Mouse (Mus musculus) left cerebral cortex, postnatal 14 days (tissue): ENCODE data around the gene Zfp710. TPM values are rescaled to one million over a fixed set of nuclear protein-coding genes. Genes with fewer than 3 reads are reported as not detected.
"Not testable (repeated sequence)": the region's sequence is repeated elsewhere in the genome, so short reads cannot be mapped to it uniquely, and the experiment has no call there.

Experiments
- DNase-seq, 2 experiments: peaks; one replicate each; pipeline ENCODE4 v3.0.0; 2021 to 2022; ENCODE audit warnings: low spot score in 2 of 2, mixed read lengths in 1 of 2
- intact Hi-C: fragments of 180-260 bp; cut with DNase I; formaldehyde crosslinking; loops from one replicate; pipeline ENCODE4 v1.15.1; 2025
- total RNA-seq, 2 experiments: library from RNA; stranded (reverse); gene quantifications; 2 replicates each; pipeline ENCODE4 v1.2.3; 2021

The Zfp710 gene
- total RNA-seq, 2 experiments from 2014 or later, result 15.7 to 16.0 TPM

DNA sequence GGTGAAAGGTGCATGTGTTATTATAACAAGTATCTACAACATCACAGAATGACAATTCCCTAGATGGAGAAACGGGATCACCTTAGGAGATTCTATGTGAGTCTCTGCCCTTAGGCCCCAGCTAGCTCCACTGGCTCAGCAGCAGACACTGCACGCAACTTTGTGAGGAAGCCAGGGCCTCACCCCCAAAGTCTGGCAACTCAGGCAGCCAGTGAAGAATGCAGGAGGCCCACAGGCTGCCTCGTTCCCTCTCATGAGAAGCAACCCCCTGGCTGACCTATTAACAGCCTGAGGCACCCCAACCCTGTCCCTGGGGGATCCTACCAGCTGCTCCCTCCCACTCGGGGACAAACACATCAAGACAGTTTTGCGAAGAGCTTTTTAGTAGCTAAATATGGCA, 69.9 kb downstream of the Zfp710 start:
- intact Hi-C loops, result no loop called here
- no peak for DNase-seq

DNA sequence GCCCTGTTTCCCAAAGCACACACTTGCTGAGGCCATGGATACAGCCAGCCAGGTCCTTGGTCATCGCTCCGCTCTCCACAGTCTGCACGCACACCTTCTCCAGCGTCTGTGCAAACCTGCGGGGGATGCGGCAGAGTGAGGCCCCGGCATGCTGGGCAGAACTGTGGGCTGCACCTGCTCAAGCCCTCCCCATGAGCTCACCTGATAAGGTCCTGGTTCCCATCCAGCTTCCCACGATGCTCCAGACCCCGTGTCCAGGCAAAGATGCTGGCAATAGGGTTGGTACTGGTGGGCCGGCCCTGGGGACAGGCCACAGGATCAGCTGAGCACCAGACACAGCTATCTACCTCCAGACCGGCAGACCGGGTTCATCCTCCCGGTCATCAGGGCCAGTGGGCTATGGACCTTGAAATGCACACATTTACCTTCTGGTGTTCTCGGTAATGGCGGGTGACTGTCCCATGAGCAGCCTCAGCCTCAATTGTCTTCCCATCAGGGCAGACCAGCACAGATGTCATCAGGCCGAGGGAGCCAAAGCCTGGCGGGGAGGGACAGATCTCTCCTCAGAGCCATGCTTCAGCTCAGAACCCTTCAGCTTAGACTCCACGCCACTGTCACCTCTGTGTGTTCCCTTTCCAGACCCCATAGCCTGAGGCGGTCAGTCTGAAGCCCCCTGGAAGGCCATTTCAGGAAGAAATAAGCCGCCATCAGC, 71.1 kb downstream of the Zfp710 start:
- intact Hi-C loops, result no loop called here
- no peak for DNase-seq

DNA sequence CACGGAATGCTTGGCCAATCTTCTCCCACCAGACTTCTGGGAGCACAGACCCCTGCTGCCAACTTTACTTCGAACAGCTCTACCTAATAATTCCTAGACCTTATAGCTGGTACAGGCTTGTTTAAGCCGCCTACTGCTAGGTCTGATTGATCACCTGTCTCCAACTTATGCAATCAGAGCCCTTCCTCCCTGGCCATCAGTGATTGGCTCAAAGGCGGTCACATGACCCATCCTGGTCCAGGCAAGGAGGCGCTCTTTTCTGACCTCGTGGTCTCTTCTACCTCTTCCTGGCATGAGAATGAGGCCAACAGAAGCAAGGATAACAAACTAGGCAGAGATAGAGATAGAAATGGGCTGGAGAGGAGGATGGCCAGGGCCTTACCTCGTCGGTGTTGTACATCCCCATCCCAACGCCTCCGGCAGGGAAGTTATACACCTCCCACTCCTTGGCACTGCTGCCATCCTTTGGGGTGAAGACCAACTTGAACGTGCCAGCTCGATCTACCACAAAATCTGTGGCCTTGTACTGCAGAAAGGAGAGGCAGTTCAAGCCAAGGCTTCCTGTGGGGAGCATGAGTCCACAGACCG, 73.9 kb downstream of the Zfp710 start:
- intact Hi-C loops, result no loop called here
- no peak for DNase-seq

DNA sequence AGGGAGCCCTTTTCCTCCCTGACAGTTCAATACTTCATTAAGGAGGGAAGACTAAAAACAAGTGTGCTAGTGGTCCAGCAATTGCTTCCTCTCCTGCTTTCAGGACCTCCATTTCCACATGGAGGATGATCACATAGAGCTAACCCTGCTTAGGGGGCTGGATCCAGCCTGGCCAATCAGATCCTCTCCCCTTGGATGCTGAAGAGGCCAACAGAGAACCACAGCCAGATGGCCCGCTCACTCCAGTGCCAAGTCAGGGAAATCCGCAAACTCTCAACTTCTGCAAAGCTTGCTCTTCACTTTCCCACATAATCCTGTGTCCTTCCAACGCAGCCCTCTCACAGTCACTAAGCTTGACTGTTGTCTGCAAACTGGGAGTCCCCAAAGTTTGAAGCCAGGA, 78.7 kb downstream of the Zfp710 start:
- intact Hi-C loops, result no loop called here
- no peak for DNase-seq

DNA sequence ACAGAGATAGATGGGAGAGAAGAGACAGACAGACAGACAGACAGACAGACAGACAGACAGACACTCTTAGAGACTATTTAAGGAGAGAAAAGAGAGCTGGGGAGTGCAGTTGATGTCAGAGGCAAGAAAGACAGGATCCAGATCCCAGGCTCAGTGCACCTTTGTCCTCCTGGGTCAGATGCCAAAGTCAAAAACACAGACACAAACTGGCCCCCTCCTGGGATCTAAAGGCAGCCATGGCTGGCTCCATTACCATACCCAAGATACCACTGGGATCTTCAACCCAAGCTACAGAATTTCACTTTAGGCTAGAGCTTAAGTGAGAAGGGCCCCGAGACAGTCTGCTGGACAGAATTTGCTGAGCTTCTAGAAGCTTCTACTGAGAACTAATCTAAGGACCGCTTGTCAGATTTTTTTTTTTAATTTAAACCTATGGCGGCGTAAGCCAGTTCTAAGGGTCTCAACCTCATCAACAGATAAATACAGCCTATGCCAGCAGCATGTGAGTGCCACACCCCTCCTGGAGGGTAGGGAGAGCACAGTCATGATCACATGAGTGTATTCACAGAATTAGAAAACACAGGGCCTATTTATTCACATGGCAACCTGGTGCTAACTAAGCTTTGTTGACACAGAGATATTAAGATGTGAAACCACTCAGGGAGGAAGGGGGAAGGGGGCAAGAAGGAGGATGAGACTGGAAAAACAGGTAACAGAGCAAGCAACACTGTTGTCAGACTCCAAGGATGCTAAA, 81.2 kb downstream of the Zfp710 start:
- intact Hi-C loops, result no loop called here
- no peak for DNase-seq

DNA sequence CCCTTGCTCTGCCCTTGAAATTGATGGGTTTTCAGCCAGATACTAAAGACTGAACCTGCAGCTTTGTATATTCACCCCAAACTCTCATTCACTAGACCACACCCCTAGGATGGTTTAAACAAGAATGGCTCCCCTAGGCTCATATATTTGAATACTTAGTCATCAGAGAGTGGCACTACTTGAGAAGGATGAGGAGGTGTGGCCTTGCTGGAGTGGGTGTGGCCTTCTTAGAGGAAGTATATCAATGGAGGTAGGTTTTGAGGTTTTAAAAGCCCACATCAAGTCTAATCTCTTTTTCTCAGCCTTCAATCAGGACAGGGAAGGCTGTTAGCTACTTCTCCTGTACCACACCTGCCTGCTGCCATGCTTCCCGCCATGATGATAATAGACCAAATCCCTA, 81.8 kb downstream of the Zfp710 start:
- intact Hi-C loops, result no loop called here
- no peak for DNase-seq

DNA sequence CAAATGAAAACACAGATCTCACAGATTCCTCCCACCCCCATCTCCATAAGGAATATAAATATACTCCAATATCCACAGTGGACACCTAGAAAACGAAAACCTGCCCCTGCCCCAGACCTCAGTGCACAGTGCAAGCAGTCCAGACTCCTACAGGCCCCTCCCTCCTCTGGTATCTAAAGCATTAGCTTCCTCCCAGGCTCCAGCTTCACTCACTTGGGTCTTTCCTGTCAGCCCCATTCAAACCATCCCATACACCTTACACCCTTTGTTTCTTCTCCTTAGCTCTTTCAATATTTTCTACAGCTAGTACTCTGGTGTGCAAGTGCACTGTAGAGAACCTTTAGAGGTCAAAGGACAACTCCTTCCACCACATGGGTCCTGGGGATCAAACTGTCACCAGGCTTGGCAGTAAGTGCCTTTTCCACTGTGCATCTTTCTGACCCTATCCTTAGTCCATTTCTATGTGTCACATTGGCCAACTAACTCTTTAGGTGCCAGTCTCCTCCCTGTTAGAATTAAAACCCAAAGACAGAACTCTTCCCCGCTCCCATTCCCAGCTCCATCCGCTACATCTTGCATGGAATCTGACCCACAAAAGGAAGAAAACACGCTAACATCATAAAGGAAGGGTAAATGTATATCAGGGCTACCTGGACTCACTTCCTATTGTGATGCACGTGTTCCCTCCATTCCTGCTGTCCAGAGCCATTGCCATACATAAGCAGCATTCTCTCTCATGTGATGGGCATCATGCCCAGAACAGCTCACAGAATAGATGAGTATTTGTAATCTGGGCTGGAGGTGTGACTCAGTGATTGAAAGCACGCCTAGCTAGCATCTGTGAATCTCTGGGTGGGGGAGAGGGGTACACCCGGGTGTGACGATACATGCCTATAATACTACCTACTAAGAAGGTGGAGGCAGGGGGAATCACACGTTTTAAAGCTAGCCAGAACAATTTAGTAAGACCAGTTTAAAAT, 86.7 kb downstream of the Zfp710 start:
- intact Hi-C loops, result no loop called here
- peak; percentile 58 to 85 for DNase-seq

DNA sequence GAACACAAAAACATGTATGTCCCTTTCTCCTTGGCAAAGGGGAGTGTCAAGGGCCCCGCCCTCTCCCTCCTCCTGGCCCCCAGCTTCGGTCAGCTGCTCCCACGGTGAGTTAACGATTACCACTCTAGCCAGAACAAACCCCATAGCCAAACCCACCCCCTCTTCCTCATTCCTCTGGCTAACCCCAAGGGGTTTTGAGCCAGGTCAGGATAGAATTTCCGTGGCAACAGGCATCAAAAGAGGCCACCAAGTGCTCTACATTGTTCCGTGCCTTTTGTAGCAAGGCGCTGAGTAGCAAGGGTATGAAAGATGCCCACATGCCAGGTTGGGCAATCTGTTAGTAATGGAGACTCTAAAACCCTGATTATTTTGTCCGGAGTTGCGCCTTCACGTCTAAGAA, 89.4 kb downstream of the Zfp710 start:
- intact Hi-C loops, result no loop called here

DNA sequence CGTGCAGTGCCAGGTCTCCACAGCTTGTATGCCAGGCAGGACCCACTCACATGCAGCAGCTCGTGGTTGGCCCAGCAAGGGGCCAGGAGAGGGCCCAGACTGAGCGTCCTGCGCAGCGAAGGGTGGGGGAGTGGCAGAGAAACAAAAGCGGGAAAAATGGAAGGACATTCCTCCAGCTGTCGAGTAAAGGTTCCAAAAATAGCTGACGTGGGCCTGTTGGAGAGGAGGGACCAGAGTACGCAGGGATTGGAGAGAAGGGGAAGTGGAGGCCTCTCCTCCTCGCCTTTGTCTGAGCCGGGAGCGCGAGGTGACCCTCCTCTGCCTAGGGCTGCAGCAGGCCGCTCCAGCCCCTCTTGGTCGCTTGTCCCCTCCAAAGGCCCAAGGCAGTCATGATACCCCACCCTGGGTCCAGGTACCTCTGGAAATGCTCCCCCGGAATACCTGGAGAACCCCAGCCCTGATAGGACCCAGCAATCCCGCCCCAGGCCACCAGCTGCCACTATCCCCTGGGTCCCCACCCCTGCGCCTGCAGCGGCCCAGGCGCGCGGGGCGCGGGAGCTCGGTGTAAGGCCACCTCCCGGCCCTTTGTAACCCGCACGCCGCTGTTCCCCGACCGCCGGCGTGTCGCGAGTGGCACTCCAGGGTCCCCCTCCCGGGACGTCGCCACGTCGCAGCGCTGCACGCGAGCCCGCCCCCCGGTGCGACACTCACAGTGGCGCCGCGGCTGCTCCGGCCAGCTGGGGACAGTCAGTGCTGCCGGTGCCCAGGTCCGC, 90.0 kb downstream of the Zfp710 start:
- intact Hi-C loops, result no loop called here

More for the DNA sequence above, 89.4 kb downstream of the Zfp710 start:
- DNase-seq, result no peak

DNA sequence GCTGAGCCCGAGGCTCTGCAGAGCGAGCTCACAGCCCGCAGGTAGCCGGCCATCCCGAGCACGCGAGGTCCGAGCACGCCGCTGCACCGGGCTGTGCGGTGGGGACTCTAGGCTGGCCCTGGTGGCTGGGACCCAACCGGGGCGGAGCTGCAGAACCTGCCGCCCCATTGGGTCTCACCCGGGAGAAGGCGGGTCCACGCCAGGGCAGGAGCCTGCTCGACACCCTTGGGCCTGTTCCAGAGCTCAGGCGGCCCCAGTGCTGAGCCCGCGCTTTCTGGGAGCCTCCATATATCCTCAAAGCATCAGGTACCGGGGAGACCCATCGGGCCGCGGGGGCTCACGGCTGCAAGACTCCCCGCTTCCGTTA, 90.6 kb downstream of the Zfp710 start, which contains the start of gene Idh2:
TSS of gene Idh2 (minus strand) at position 169 of the 367 bp plus-strand sequence.
- DNase-seq, result peak; percentile 86 to 88
- intact Hi-C loops, result no loop called here

More for the DNA sequence above, 90.0 kb downstream of the Zfp710 start:
- peak; percentile 48 to 77 for DNase-seq

DNA sequence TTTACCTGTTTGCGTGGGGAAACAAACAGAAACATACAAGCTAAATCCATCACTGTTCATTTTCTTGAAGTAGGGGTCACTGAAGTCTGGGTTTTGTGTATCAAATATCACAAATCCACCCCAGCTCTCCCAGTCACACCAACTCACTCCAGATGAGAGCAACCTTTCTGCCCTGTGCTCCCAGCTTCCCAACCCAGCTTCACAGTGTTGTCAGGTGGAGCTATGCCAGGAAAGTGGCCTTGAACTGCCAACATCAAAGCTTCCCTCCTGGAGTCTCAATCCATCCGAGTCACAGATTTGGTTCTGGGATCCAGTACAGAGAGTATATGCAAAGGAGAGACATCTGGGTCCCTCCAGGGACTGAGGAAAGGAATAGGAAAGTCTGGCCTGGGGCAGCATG, 91.5 kb downstream of the Zfp710 start:
- intact Hi-C loops, result no loop called here
- DNase-seq, result no peak

DNA sequence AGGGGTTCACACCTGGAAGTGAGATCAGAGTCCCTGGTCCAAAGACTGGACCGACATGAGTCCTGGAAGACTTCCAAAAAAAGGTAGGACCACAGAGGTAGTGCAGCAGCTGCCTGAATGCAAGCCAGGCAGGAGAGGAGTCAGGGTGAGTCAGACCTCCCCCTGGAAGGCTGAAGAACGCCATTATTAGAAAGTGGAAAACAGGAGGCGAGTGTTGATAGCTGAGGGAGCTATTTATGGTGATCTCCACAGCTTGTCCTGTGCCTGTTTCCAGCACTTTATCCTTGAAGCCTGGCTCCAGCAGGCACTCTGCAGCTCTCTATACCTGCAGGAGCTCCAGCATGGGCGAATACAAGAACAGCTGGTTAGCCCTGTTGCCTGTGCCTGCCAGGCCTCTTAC, 94.6 kb downstream of the Zfp710 start:
- intact Hi-C loops, result no loop called here
- DNase-seq, result no peak

DNA sequence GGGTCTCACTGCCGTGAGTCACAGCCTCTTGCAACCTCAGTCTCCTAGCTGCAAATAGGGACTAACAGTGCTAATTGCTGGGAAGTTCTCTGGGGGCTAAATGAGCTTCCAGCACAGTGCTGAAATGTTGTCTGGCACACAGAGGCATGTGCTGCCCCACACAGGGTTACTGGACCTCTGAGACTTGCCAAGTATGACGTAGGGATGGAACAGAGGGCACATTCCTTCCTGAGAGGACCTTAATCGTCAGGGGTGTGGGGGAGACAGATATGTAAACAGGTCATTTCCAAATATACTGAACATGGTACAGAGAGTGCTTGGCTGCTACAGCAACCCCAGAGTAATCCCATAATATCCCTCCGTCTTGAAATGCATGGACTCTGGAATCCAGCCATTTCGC, 96.5 kb downstream of the Zfp710 start:
- intact Hi-C loops, result no loop called here
- no peak for DNase-seq

DNA sequence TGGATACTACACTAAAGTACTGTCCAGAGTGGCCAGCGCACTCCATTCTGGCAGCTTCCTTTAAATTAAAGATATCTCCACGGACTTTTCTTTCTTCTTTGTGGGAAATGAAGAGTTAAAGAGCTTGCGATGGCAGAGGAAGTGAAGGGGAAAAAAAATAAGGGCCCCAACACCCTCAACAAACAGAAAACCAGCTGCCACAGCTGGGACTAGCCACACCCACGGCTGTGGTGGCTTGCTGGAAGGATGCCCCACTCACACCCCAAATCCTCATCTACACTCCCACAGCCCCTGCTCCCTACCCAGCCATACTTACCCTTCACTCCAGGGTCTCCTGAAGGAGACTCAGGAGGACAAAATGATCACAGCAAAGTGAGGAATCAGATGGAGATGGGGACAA, 98.5 kb downstream of the Zfp710 start:
- intact Hi-C loops, result no loop called here
- DNase-seq, result no peak

DNA sequence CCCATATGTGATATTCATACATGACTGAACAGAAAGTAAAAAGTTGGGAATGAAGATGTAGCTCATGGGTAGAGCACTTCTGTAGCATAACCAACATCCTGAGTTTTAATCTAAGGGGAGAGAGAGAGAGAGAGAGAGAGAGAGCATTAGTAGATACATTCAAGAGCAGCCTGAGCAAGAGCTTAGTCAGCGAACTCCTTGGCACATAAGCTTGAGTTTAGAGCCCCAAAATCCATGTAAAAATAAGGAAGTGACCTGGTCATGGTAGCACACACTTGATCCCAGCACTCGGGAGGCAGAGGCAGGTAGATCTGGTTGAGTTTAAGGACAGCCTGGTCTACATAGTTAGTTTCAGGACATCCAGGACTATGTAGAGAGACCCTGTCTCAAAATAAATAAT, 99.1 kb downstream of the Zfp710 start:
- intact Hi-C loops, result no loop called here
- DNase-seq, result no peak

DNA sequence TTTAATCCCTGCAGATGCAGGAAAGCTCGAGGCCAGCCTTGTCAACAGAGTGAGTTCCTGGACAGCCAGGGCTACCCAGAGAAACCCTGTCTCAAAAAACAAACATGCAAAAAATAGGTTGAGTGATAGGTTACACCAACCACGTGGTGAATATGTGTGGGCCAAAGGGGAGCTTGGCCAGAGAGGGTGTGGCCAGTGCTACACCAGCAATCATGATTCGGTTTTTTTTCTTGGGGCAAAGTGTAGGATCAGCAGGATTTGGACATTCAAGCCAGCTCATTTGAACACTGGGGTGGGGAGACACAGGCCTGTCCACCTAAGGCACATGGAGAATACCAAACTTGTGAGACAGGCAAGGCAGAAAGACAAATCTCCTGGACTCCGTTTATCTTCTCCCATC, 104.7 kb downstream of the Zfp710 start:
- intact Hi-C loops, result no loop called here
- no peak for DNase-seq

DNA sequence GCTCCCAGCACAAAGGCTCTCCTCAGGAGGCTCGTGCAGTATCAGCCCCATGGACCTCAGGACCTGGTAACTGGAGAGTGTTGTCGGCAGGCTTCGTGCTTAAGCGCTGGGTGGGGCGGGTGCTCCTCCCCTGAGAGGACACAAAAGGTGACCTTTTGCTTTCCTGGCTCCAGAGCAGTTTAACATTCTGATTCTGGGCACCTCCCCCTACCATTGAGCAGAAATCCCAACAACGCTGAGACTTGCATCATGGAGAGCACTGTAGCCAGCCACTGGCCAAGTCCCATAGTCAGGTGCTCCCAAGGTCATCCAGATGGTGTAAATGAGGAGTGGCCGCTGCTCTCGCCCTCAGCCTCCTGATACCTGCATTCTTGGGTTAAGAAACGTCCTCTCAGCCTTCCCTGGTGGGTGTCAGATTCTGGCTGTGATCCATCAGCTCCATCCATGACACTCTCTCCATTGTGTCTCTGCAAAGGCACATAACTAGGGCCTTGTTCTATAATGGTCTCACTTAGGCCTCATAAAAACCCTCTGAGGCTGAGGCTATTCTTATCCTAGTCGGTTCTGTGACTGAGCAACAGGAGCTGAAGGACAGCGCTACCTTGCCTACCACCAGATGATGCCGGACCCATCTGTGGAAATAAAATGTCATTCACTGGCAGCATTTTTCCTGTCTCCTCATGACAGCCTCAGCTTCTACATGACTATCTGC, 105.9 kb downstream of the Zfp710 start:
- intact Hi-C loops, result no loop called here
- peak in 1 of 2 experiments; percentile 25 for DNase-seq

DNA sequence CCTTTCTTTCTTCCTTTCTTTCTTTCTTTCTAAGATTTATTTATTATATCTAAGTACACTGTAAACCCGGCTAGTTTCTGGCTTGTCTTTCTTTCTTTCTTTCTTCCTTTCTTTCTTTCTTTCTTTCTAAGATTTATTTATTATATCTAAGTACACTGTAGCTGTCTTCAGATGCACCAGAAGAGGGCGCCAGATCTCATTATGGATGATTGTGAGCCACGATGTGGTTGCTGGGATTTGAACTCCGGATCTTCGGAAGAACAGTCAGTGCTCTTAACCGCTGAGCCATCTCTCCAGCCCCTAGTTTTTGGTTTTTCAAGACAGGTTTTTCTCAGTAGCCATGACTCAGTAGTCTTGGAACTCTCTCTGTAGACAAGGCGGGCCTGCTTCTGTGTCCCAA, 106.7 kb downstream of the Zfp710 start:
- DNase-seq, intact Hi-C loops: not testable (repeated sequence)
